Mouse (Mus musculus): ENCODE results near the gene Cacna2d3.

Gene Cacna2d3

GRCm38 (mm10) chr14:28887373-28887772, 834.3 kb downstream of the Cacna2d3 start:
- no peak for DNase-seq

GRCm38 (mm10) chr14:28886661-28887060, 835.0 kb downstream of the Cacna2d3 start:
- DNase-seq = no peak

DNA sequence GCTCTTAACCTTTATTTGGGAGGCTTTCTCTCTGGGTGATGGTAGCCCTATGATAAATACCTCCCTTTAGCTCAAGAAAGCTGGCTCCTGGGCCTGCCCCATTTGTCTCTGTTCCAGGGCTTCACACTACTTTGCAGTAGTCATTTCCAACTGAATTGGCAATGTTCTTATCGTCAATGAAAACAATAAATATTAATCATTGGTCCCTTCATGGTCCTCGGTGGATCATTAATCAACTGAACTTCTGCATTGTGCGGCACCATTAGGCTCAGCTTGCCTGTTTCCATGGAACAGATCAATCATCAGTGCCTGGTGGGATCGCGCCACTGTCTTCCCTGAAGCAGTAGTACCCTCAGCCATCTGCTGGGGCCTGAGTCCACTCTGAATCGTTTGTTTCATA, 850.7 kb downstream of the Cacna2d3 start:
- DNase-seq = no peak

- no peak for DNase-seq
These were observed 851.3 kb downstream of the Cacna2d3 start for GRCm38 (mm10) chr14:28870382-28870781.

GRCm38 (mm10) chr14:28864925-28865324, 856.7 kb downstream of the Cacna2d3 start:
- DNase-seq = no peak

- no peak for DNase-seq
These were observed 860.5 kb downstream of the Cacna2d3 start for GRCm38 (mm10) chr14:28861142-28861541.
